Mouse (Mus musculus): ENCODE results near the gene Olfr70.

The Olfr70 gene

GRCm38 (mm10) chr4:43653161-43654015, 47.2 kb downstream of the Olfr70 start, which contains the start of gene Spag8:
TSS of gene Spag8 (minus strand) at chr4:43653594.
- DNase-seq (ENCODE audit: low spot score), result peak; percentile 74

DNA sequence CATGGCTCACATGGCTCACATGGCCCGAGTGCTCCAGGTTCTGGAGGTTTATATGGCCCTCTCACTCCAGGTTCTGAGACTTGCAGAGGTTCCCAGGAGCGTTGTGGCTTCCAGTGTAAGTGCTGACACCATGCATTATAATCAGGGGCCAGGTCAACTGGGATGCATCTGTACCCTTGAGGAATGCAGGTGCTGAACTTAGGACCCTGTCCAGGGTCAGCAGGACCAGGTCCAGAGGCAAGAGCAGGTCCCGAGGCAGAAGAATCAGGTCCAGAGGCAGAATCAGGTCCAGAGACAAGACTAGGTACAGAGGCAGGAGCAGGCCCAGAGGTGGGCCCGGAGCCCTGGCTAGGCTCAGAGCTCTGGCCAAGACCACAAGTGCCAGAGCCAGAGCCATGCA, 47.9 kb downstream of the Olfr70 start:
- DNase-seq (ENCODE audit: low spot score), result no peak

DNA sequence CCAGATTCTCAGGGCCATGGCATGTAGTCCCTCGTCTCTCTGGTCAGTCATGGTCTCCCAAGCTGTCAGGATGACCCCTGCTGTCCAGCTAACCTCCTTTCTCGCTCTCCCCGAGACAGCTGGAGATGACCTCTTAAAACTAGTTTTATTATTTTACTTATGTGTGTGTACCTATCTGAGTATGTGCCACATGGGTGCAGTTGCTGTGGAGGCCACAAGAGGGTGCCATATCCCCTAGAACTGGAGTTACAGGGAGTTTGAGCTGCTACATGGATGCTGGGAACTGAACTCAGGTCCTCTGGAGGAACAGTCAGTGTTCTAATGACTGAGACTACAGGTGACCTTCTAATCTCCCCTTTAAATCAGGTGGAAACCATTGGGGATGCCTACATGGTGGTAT, 50.8 kb downstream of the Olfr70 start:
- DNase-seq (ENCODE audit: low spot score), result no peak

Data from lung, postnatal 25 days (tissue).